Mouse (Mus musculus): ENCODE measurements around the gene Tmem184a. TPM values are rescaled to one million over a fixed set of nuclear protein-coding genes. Genes with fewer than 3 reads are reported as not detected.

Gene Tmem184a
- total and polyA plus RNA-seq, 2 experiments from 2014 or later, result 0.16 TPM; not detected in 1

DNA sequence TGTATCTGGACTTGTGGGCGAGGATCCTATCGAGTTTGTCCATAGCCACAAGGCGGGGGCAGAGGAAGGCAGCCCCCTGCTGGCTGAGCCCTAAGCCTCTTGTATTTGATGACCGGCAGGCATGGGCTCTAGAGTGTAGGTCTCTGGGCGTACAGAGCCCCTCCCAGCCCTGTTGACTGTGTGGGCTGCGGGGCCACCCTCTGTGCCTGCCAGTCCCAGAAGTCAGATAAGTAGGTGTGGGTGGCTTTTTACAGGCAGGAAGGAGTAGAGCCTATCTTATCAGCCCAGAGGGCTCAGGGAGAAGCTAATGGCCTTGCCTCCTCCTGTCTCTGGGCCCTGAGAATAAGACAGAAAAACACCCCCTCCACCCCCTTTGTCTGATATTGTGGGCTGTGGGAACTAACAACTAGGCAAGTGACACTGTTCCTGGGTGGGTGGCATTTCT is 15.6 kb downstream of the Tmem184a start:
- no peak overlapping the region for H3K9ac ChIP-seq (replicated peaks; ENCODE audit: low read length, poor library complexity, severe bottlenecking)
- no peak for DNase-seq (ENCODE audit: low spot score)
- H3K9me3 ChIP-seq (ENCODE audit: low read length), result no peaks in the 10 kb centered on the region
- 4% methylated on average over 6 of the region's 6 CpGs for WGBS
- no peaks in the 10 kb centered on the region for H3K27me3 ChIP-seq (ENCODE audit: insufficient read depth, low read length)
- no peak for ATAC-seq (ENCODE audit: low FRiP score)
- H3K36me3 ChIP-seq (ENCODE audit: insufficient read depth, low read length), result peaks cover 12% of the 10 kb centered on the region
- no peak overlapping the region for H3K4me2 ChIP-seq (ENCODE audit: low read depth, low read length, poor library complexity, severe bottlenecking)
- no peak; the same call in 1 of the 2 replicates for TF ChIP-seq CTCF (IDR thresholded peaks at IDR 0.05)
- H3K27ac ChIP-seq (ENCODE audit: low read depth, low read length), result no peak overlapping the region
- no peaks in the 10 kb centered on the region for H3K4me1 ChIP-seq (ENCODE audit: insufficient read depth, low read length)
- H3K4me3 ChIP-seq (ENCODE audit: low read depth, low read length), result no peak overlapping the region

DNA sequence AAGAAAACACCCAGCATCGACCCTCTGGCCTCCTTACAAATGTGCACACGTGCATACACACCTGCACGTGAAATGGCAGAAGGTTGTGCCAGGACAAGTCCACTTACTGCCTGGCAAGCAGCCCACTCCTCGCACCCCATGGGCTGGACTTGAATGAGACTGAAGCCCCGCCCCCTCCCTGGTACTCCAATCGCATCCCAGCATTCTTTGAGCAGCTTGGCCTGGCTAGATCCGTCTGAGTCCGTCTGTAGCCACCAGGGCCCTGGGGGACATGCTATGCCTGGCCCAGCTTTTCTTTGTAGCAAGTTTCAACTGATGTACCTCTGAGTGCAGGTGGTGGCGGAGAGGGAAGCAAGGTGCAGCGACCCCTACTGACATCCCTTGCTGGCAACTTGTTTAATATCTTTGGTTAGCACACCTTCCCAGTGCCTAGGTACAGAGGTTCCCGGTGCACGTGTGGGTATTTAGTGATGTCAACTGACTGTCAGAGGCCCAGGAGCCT is 16.1 kb downstream of the Tmem184a start:
- H3K36me3 ChIP-seq (ENCODE audit: insufficient read depth, low read length), result peaks cover 12% of the 10 kb centered on the region
- peak; percentile 58 for TF ChIP-seq CTCF (IDR thresholded peaks at IDR 0.05)
- H3K27ac ChIP-seq (ENCODE audit: low read depth, low read length), result no peak overlapping the region
- WGBS, result 12% methylated on average over 12 of the region's 12 CpGs
- no peaks in the 10 kb centered on the region for H3K9me3 ChIP-seq (ENCODE audit: low read length)
- 0 out of 2 replicates have a peak, but pooled peaks have one; percentile 42 for ATAC-seq (ENCODE audit: low FRiP score)
- no peak overlapping the region for H3K9ac ChIP-seq (replicated peaks; ENCODE audit: low read length, poor library complexity, severe bottlenecking)
- H3K4me3 ChIP-seq (ENCODE audit: low read depth, low read length), result no peak overlapping the region
- peaks cover under 1% of the 10 kb centered on the region; the same call in 1 of the 2 replicates for H3K4me1 ChIP-seq (ENCODE audit: insufficient read depth, low read length)
- no peaks in the 10 kb centered on the region for H3K27me3 ChIP-seq (ENCODE audit: insufficient read depth, low read length)
- DNase-seq (ENCODE audit: low spot score), result peak; percentile 66
- no peak overlapping the region; the same call in 1 of the 2 replicates for H3K4me2 ChIP-seq (ENCODE audit: low read depth, low read length, poor library complexity, severe bottlenecking)

DNA sequence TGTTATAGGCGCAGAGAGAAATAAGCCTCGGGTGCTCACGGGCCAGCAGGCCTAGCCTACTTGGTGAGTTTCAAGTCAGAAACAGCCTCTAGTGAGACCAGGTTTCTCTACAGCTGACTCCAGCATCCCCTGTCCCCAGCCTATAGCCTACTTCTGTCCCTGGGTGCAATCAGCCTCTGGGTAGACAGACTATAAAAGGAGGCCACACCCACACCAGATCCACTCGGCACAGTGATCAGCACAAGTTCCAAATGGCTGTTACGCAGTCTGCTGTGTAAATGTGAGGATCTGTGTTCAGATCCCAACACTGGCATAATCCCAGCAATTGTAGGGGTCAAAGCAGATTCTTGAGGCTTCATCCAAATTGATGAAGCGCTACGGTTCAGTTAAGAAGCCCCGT is 16.6 kb downstream of the Tmem184a start:
- Histone ChIP-seq H3K36me3 (ENCODE audit: insufficient read depth, low read length) (peaks cover 12% of the 10 kb centered on the region), H3K9ac (replicated peaks; ENCODE audit: low read length, poor library complexity, severe bottlenecking) (no peak overlapping the region), H3K4me3 (ENCODE audit: low read depth, low read length) (no peak overlapping the region), H3K4me1 (ENCODE audit: insufficient read depth, low read length) (peaks cover 5% of the 10 kb centered on the region; the same call in 1 of the 2 replicates), H3K9me3 (ENCODE audit: low read length) (no peaks in the 10 kb centered on the region), H3K27me3 (ENCODE audit: insufficient read depth, low read length) (no peaks in the 10 kb centered on the region), H3K27ac (ENCODE audit: low read depth, low read length) (no peak overlapping the region), H3K4me2 (ENCODE audit: low read depth, low read length, poor library complexity, severe bottlenecking) (no peak overlapping the region)
- DNase-seq (ENCODE audit: low spot score), result no peak
- WGBS, result 81% methylated on average over 8 of the region's 8 CpGs
- TF ChIP-seq CTCF (IDR thresholded peaks at IDR 0.05), result no peak
- ATAC-seq (ENCODE audit: low FRiP score), result no peak

DNA sequence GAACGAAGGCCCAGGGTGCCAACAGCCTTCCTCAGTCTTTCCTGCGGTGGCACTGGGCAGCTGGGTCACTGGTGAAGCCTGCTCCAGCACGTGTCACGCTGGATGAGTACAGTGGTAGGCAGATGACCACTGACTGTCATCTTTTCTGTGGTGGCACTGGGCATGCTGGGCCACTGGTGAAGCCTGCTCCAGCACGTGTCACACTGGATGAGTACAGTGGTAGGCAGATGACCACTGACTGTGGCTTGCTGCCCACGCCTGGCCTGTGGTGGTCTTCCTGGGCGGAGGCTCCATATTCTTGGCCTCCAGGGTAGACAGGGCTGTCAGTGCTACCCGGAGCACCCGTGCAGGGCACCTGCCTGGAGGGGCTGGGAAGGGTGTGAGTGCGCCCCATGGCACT is 17.8 kb downstream of the Tmem184a start:
- TF ChIP-seq CTCF (IDR thresholded peaks at IDR 0.05), result no peak
- no peak for ATAC-seq (ENCODE audit: low FRiP score)
- Histone ChIP-seq H3K4me3 (ENCODE audit: low read depth, low read length) (no peak overlapping the region), H3K36me3 (ENCODE audit: insufficient read depth, low read length) (peaks cover 12% of the 10 kb centered on the region), H3K9ac (replicated peaks; ENCODE audit: low read length, poor library complexity, severe bottlenecking) (no peak overlapping the region), H3K27ac (ENCODE audit: low read depth, low read length) (no peak overlapping the region), H3K4me2 (ENCODE audit: low read depth, low read length, poor library complexity, severe bottlenecking) (no peak overlapping the region), H3K27me3 (ENCODE audit: insufficient read depth, low read length) (no peaks in the 10 kb centered on the region), H3K9me3 (ENCODE audit: low read length) (no peaks in the 10 kb centered on the region), H3K4me1 (ENCODE audit: insufficient read depth, low read length) (peaks cover 15% of the 10 kb centered on the region; the same call in 1 of the 2 replicates)
- no peak for DNase-seq (ENCODE audit: low spot score)
- WGBS, result 91% methylated on average over 10 of the region's 10 CpGs

DNA sequence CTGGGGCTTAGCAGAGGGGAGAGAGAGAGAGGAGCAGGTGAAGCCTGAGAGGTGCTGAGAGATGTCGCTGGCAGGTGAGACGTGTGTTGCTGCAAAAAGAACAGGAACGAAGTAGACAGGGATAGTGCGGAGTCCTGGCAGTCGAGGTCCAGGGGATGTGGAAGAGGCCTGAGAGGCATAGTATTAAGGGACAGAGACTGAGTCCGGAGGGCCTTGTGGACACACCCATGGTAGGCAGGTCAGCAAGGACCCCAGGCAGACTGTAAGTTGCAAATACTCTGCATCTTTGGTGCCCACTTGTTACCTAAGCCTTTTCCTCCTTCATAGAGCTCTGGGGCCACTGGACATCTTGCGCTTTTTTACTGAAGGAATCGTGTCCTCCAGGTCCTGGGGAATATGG is 18.5 kb downstream of the Tmem184a start:
- WGBS, result 94% methylated on average over 8 of the region's 8 CpGs
- Histone ChIP-seq H3K36me3 (ENCODE audit: insufficient read depth, low read length) (peaks cover 12% of the 10 kb centered on the region), H3K27ac (ENCODE audit: low read depth, low read length) (0 out of 2 replicates have a peak overlapping the region, but pooled peaks have one; percentile 6), H3K4me2 (ENCODE audit: low read depth, low read length, poor library complexity, severe bottlenecking) (no peak overlapping the region), H3K9ac (replicated peaks; ENCODE audit: low read length, poor library complexity, severe bottlenecking) (no peak overlapping the region), H3K4me1 (ENCODE audit: insufficient read depth, low read length) (peaks cover 15% of the 10 kb centered on the region; the same call in 1 of the 2 replicates), H3K27me3 (ENCODE audit: insufficient read depth, low read length) (no peaks in the 10 kb centered on the region), H3K9me3 (ENCODE audit: low read length) (no peaks in the 10 kb centered on the region), H3K4me3 (ENCODE audit: low read depth, low read length) (no peak overlapping the region)
- no peak for TF ChIP-seq CTCF (IDR thresholded peaks at IDR 0.05)
- DNase-seq (ENCODE audit: low spot score) (no peak), ATAC-seq (ENCODE audit: low FRiP score) (no peak)

DNA sequence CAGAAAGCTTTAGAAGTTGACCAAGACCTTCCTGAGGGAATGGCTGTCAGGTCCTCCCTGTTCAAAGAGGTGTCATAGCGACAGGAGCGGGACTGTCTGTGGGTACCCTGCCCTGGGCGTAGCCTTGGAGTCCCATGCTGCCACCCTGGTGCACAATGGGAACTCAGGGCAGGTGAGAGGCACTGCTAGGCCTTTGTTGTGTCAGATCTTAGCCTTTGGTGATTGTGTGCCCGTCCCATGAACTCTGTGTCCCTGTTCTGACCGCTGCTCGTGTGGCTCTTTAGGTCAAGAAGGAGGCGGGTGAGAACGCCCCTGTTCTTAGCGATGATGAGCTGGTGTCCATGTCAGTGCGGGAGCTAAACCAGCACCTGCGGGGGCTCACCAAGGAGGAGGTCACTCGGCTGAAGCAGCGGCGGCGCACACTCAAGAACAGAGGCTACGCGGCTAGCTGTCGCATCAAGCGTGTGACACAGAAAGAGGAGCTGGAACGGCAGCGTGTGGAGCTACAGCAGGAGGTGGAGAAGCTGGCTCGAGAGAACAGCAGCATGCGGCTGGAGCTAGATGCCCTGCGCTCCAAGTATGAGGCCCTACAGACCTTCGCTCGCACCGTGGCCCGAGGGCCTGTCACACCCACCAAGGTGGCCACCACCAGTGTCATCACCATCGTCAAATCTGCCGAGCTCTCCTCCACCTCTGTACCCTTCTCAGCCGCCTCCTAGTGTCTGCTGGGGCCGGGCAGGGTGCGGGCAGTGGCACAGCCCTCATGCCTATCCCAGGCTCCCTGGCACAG is 19.7 kb downstream of the Tmem184a start:
- H3K27ac ChIP-seq (ENCODE audit: low read depth, low read length), result no peak overlapping the region
- no peak overlapping the region for H3K9ac ChIP-seq (replicated peaks; ENCODE audit: low read length, poor library complexity, severe bottlenecking)
- H3K27me3 ChIP-seq (ENCODE audit: insufficient read depth, low read length), result no peaks in the 10 kb centered on the region
- H3K4me1 ChIP-seq (ENCODE audit: insufficient read depth, low read length), result peaks cover 15% of the 10 kb centered on the region; the same call in 1 of the 2 replicates
- H3K4me3 ChIP-seq (ENCODE audit: low read depth, low read length), result no peak overlapping the region
- TF ChIP-seq CTCF (IDR thresholded peaks at IDR 0.05), result no peak
- peaks cover 12% of the 10 kb centered on the region for H3K36me3 ChIP-seq (ENCODE audit: insufficient read depth, low read length)
- no peak for DNase-seq (ENCODE audit: low spot score)
- no peak for ATAC-seq (ENCODE audit: low FRiP score)
- H3K9me3 ChIP-seq (ENCODE audit: low read length), result no peaks in the 10 kb centered on the region
- no peak overlapping the region for H3K4me2 ChIP-seq (ENCODE audit: low read depth, low read length, poor library complexity, severe bottlenecking)
- 90% methylated on average over 33 of the region's 33 CpGs for WGBS
